Mouse (Mus musculus): ENCODE results near the gene Acss3. TPM values are rescaled to one million over a fixed set of nuclear protein-coding genes. Genes with fewer than 3 reads are reported as not detected.

The Acss3 gene
- polyA plus RNA-seq, 2 experiments: 0.17 to 0.28 TPM

- no peak overlapping the region for H3K27ac ChIP-seq
- H3K36me3 ChIP-seq (replicated peaks; ENCODE audit: control insufficient read depth, insufficient read depth, low read depth): no peaks in the 10 kb centered on the region
- no peak overlapping the region for H3K4me3 ChIP-seq (ENCODE audit: insufficient read depth in 1 of 2, low read depth in 2 of 2, low read length in 2 of 2)
- H3K4me2 ChIP-seq (ENCODE audit: low read depth): no peak overlapping the region
- no peaks in the 10 kb centered on the region for H3K4me1 ChIP-seq (replicated peaks; ENCODE audit: control insufficient read depth in 2 of 2, insufficient read depth in 2 of 2, low read length in 1 of 2)
- no peak for DNase-seq (ENCODE audit: low read depth in 3 of 3, low spot score in 3 of 3)
- no peaks in the 10 kb centered on the region for H3K27me3 ChIP-seq (ENCODE audit: control insufficient read depth, insufficient read depth, low read length)
- TF ChIP-seq CTCF (IDR thresholded peaks at IDR 0.05; ENCODE audit: low read depth) (no peak), EP300 (IDR thresholded peaks at IDR 0.05; ENCODE audit: low read depth) (no peak)
- no peak for ATAC-seq (ENCODE audit: insufficient read depth)
- no peaks in the 10 kb centered on the region for H3K9me3 ChIP-seq (ENCODE audit: control insufficient read depth, low read length)
- H3K9ac ChIP-seq (replicated peaks): no peak overlapping the region
- 36% methylated on average over 1 of the region's 1 CpGs for WGBS (ENCODE audit: insufficient replicate concordance)
Observed at GRCm38 (mm10) chr10:107142910-107143309, 19.4 kb upstream of the Acss3 start.

DNA sequence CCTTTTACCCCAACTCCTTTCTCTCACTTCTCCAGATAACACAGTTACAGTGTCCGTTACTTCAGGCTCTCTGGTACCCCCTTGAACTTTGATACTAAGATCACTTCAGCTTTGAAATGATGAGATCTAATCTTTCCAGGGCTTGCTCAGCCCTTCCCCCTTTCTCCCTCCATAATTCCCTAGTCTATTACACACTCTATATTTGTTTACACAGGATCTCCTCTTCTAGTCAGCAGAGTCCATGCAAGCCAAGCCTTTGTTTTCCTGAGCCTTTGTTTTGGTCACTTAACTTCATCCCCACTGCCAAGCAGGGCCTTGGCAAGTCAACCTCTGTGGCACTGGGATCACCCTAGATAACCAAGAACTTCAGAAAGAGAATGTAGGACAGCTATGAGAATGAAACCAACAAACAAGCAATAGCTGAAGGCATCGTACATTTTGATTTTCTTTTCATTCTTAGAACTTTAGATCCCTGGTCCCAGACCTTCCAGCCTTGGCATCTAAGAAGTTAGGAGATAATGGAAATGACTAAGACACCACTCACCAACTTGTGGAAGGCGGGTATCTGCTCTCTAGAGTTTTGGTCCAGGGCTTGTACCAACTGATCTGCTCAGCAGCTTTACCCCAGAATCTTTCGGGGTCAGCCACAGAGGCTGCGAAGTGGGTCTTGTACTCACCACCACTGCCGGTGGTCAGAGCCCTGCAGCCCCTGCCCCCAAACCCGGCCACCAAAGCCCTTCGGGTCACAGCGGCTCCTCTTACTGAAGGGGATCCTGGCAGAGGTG lies 532 bp downstream of the Acss3 start:
- Histone ChIP-seq H3K36me3 (replicated peaks; ENCODE audit: control insufficient read depth, insufficient read depth, low read depth) (no peaks in the 10 kb centered on the region), H3K27me3 (ENCODE audit: control insufficient read depth, insufficient read depth, low read length) (no peaks in the 10 kb centered on the region), H3K27ac (no peak overlapping the region), H3K9me3 (ENCODE audit: control insufficient read depth, low read length) (no peaks in the 10 kb centered on the region), H3K4me3 (ENCODE audit: insufficient read depth in 1 of 2, low read depth in 2 of 2, low read length in 2 of 2) (peak overlapping the region; percentile 32 to 35), H3K9ac (replicated peaks) (no peak overlapping the region), H3K4me1 (replicated peaks; ENCODE audit: control insufficient read depth in 2 of 2, insufficient read depth in 2 of 2, low read length in 1 of 2) (no peaks in the 10 kb centered on the region), H3K4me2 (ENCODE audit: low read depth) (peak overlapping the region; percentile 18)
- WGBS (ENCODE audit: insufficient replicate concordance): 8% methylated on average over 9 of the region's 9 CpGs
- DNase-seq (ENCODE audit: low read depth in 3 of 3, low spot score in 3 of 3) (no peak), ATAC-seq (ENCODE audit: insufficient read depth) (no peak)
- no peak for TF ChIP-seq EP300 (IDR thresholded peaks at IDR 0.05; ENCODE audit: low read depth)
- TF ChIP-seq CTCF (IDR thresholded peaks at IDR 0.05; ENCODE audit: low read depth): no peak

GRCm38 (mm10) chr10:107121301-107121700 lies 2.2 kb downstream of the Acss3 start:
- no peak overlapping the region for H3K9ac ChIP-seq (replicated peaks)
- H3K9me3 ChIP-seq (ENCODE audit: control insufficient read depth, low read length): no peaks in the 10 kb centered on the region
- H3K27ac ChIP-seq: no peak overlapping the region
- WGBS (ENCODE audit: insufficient replicate concordance): 91% methylated on average over 9 of the region's 9 CpGs
- H3K4me3 ChIP-seq (ENCODE audit: insufficient read depth in 1 of 2, low read depth in 2 of 2, low read length in 2 of 2): no peak overlapping the region
- H3K27me3 ChIP-seq (ENCODE audit: control insufficient read depth, insufficient read depth, low read length): no peaks in the 10 kb centered on the region
- H3K4me1 ChIP-seq (replicated peaks; ENCODE audit: control insufficient read depth in 2 of 2, insufficient read depth in 2 of 2, low read length in 1 of 2): no peaks in the 10 kb centered on the region
- H3K36me3 ChIP-seq (replicated peaks; ENCODE audit: control insufficient read depth, insufficient read depth, low read depth): no peaks in the 10 kb centered on the region
- DNase-seq (ENCODE audit: low read depth in 3 of 3, low spot score in 3 of 3) (no peak), ATAC-seq (ENCODE audit: insufficient read depth) (no peak)
- TF ChIP-seq EP300 (IDR thresholded peaks at IDR 0.05; ENCODE audit: low read depth) (no peak), CTCF (IDR thresholded peaks at IDR 0.05; ENCODE audit: low read depth) (no peak)
- no peak overlapping the region for H3K4me2 ChIP-seq (ENCODE audit: low read depth)

DNA sequence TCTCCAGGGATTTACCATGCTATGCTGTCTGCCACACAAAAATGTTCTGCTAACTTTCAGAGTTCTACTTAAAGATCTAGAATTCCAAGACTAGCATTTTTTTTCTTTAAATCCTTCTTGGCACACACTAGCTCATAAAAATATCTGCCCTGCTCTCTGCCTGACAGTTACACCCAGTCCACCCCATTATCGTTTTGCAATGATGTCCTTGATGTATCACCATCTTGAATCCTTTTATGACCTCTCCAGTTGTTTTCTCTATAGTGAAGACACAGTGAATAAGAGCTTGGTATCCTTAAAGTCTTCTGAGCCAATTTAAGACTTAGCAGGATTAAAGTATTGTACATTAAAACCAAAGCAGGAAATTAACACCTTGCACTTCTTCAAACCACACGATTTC lies 4.3 kb downstream of the Acss3 start:
- WGBS (ENCODE audit: insufficient replicate concordance): 62% methylated on average over 2 of the region's 2 CpGs
- no peaks in the 10 kb centered on the region for H3K36me3 ChIP-seq (replicated peaks; ENCODE audit: control insufficient read depth, insufficient read depth, low read depth)
- no peaks in the 10 kb centered on the region for H3K27me3 ChIP-seq (ENCODE audit: control insufficient read depth, insufficient read depth, low read length)
- no peak overlapping the region for H3K4me3 ChIP-seq (ENCODE audit: insufficient read depth in 1 of 2, low read depth in 2 of 2, low read length in 2 of 2)
- no peak overlapping the region for H3K4me2 ChIP-seq (ENCODE audit: low read depth)
- TF ChIP-seq EP300 (IDR thresholded peaks at IDR 0.05; ENCODE audit: low read depth): no peak
- no peak for TF ChIP-seq CTCF (IDR thresholded peaks at IDR 0.05; ENCODE audit: low read depth)
- H3K9me3 ChIP-seq (ENCODE audit: control insufficient read depth, low read length): no peaks in the 10 kb centered on the region
- no peaks in the 10 kb centered on the region for H3K4me1 ChIP-seq (replicated peaks; ENCODE audit: control insufficient read depth in 2 of 2, insufficient read depth in 2 of 2, low read length in 1 of 2)
- no peak for ATAC-seq (ENCODE audit: insufficient read depth)
- H3K27ac ChIP-seq: no peak overlapping the region
- no peak for DNase-seq (ENCODE audit: low read depth in 3 of 3, low spot score in 3 of 3)
- H3K9ac ChIP-seq (replicated peaks): no peak overlapping the region

GRCm38 (mm10) chr10:107116709-107117267 lies 6.7 kb downstream of the Acss3 start:
- no peaks in the 10 kb centered on the region for H3K36me3 ChIP-seq (replicated peaks; ENCODE audit: control insufficient read depth, insufficient read depth, low read depth)
- H3K4me1 ChIP-seq (replicated peaks; ENCODE audit: control insufficient read depth in 2 of 2, insufficient read depth in 2 of 2, low read length in 1 of 2): no peaks in the 10 kb centered on the region
- ATAC-seq (ENCODE audit: insufficient read depth) (no peak), DNase-seq (ENCODE audit: low read depth in 3 of 3, low spot score in 3 of 3) (no peak)
- no peak overlapping the region for H3K9ac ChIP-seq (replicated peaks)
- no peak for TF ChIP-seq CTCF (IDR thresholded peaks at IDR 0.05; ENCODE audit: low read depth)
- no peak for TF ChIP-seq EP300 (IDR thresholded peaks at IDR 0.05; ENCODE audit: low read depth)
- WGBS (ENCODE audit: insufficient replicate concordance): 57% methylated on average over 4 of the region's 4 CpGs
- H3K27ac ChIP-seq: no peak overlapping the region
- H3K9me3 ChIP-seq (ENCODE audit: control insufficient read depth, low read length): no peaks in the 10 kb centered on the region
- no peak overlapping the region for H3K4me2 ChIP-seq (ENCODE audit: low read depth)
- H3K4me3 ChIP-seq (ENCODE audit: insufficient read depth in 1 of 2, low read depth in 2 of 2, low read length in 2 of 2): no peak overlapping the region
- H3K27me3 ChIP-seq (ENCODE audit: control insufficient read depth, insufficient read depth, low read length): no peaks in the 10 kb centered on the region
